Mouse (Mus musculus) neural tube, embryonic 13.5 days (tissue): ENCODE data around the gene Tuba4a. TPM values are rescaled to one million over a fixed set of nuclear protein-coding genes. Genes with fewer than 3 reads are reported as not detected.

Source experiments
- ATAC-seq: fragments of 200-750 bp; cut with Nextera tagmentation; 2 replicates; pipeline ENCODE4 v1.8.0; 2017; ENCODE audit warnings: low read depth, mild to moderate bottlenecking, moderate TSS enrichment, moderate library complexity
- H3K27ac ChIP-seq: fragments of 300-500 bp; sonication (generic); replicated peaks from 2 replicates; pipeline ENCODE4 v1.5.1; 2015; ENCODE audit warnings: moderate library complexity, mild to moderate bottlenecking, inconsistent platforms
- H3K27me3 ChIP-seq: fragments of 300-500 bp; sonication (generic); 2 replicates; pipeline ENCODE4 v1.6.1; 2015; ENCODE audit warnings: mild to moderate bottlenecking, inconsistent platforms
- H3K36me3 ChIP-seq: fragments of 300-500 bp; sonication (generic); 2 replicates; pipeline ENCODE4 v1.6.1; 2015; ENCODE audit warnings: mild to moderate bottlenecking, inconsistent platforms
- H3K4me1 ChIP-seq: fragments of 300-500 bp; sonication (generic); replicated peaks from 2 replicates; pipeline ENCODE4 v1.6.1; 2015; ENCODE audit warnings: inconsistent platforms
- H3K4me2 ChIP-seq: fragments of 300-500 bp; sonication (generic); 2 replicates; pipeline ENCODE4 v1.6.1; 2015; ENCODE audit warnings: inconsistent platforms, mild to moderate bottlenecking, moderate library complexity
- H3K4me3 ChIP-seq: fragments of 300-500 bp; sonication (generic); 2 replicates; pipeline ENCODE4 v1.5.1; 2015; ENCODE audit warnings: mild to moderate bottlenecking, inconsistent platforms
- H3K9ac ChIP-seq: fragments of 300-500 bp; sonication (generic); 2 replicates; pipeline ENCODE4 v1.6.1; 2015; ENCODE audit warnings: moderate library complexity, mild to moderate bottlenecking, inconsistent platforms
- H3K9me3 ChIP-seq: fragments of 300-500 bp; sonication (generic); 2 replicates; pipeline ENCODE4 v1.6.1; 2016; ENCODE audit warnings: inconsistent platforms
- WGBS: fragments of 180-500 bp; shearing (Covaris S2); methylation state at CpG from one replicate; pipeline ENCODE4 v1.1.7; 2015; 5-methylcytosine and 5-hydroxymethylcytosine counted together
- polyA plus RNA-seq: library from polyadenylated mRNA; unstranded; fragments of >200 nt; fragmentation: Nextera tagmentation; extraction: Ambion mirVana; gene quantifications from 2 replicates; pipeline ENCODE4 v1.2.1, GENCODE M21; 2015

Gene Tuba4a
- polyA plus RNA-seq: 10.5 and 10.6 TPM in 2 replicates

- Histone ChIP-seq H3K9me3 (no peaks in the 10 kb centered on the region), H3K4me2 (peak within 1 kb of the TSS; percentile 86), H3K27ac (no peak within 1 kb of the TSS), H3K27me3 (peaks cover 80% of the 10 kb centered on the region), H3K36me3 (peaks cover 16% of the 10 kb centered on the region), H3K4me1 (peaks cover 20% of the 10 kb centered on the region), H3K9ac (peak within 1 kb of the TSS; percentile 69), H3K4me3 (peak within 1 kb of the TSS; percentile 54)
- peak; percentile 66; the same call in 1 of the 2 replicates for ATAC-seq
- under 1% methylated on average over 34 of the region's 34 CpGs for WGBS
Measured at GRCm38 (mm10) chr1:75219531-75219930, at the start of gene Tuba4a. TSS of gene Tuba4a (minus strand) at chr1:75219865.

GRCm38 (mm10) chr1:75264091-75264880 is 44.6 kb upstream of the Tuba4a start, which contains the start of gene Ptprn:
TSS of gene Ptprn (minus strand) at chr1:75264502.
- 11% methylated on average over 32 of the region's 32 CpGs for WGBS
- H3K36me3 ChIP-seq: no peaks in the 10 kb centered on the region
- no peaks in the 10 kb centered on the region for H3K9me3 ChIP-seq
- ATAC-seq: peak; percentile 88
- H3K4me1 ChIP-seq: peaks cover 20% of the 10 kb centered on the region
- H3K4me3 ChIP-seq: peak within 1 kb of the TSS; percentile 54
- H3K27ac ChIP-seq: 0 out of 2 replicates have a peak within 1 kb of the TSS, but pooled peaks have one; percentile 9
- H3K9ac ChIP-seq: peak within 1 kb of the TSS; percentile 76
- peak within 1 kb of the TSS; percentile 68 for H3K4me2 ChIP-seq
- H3K27me3 ChIP-seq: peaks cover 87% of the 10 kb centered on the region

DNA sequence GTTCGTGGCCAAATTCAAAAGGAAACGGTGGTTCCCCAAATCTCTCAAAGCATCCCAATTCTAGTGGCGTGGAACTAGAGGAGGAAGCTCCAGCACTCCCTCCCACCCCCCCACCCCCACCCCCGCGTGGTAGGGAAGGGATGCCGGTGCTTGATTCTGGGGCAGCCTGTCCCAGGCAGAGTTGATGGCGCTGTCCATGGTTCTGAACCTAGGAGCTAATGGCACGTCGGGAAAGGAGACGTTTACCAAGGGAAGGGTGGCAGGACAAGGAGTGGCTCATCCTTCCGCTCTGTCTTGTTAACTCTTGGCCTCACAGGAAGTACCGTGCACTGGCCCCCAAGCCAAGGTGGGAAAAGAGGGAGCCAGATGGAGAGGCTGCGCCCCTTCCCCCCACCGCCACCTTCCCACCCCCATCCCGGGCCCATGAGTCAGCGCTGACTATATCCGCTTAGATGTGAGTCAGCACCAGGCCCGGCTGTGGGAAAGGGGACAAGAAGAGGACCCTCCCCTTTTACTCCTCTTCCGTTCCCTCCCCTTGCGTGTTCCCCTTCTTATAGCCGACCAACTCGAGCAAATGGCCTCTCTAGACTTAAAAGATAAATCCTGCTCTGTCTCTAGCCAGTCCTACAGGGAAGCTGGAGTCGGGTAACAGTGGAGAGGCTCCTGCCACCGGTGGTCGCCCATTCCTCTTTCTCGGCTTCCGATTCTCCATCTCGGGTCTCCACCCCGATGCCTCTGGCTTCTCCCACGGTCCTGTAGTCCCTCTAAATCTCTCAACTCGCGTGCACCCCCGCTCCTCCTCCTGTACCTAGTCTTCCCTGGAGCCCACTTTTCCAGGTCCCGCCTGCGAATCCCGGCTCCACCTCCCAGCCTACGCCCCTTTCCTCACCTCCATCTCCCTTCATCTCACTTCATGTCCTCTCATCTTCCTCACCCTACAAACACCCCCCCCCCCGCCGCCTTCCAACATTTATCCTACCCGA is 43.6 kb upstream of the Tuba4a start:
- WGBS: under 1% methylated on average over 40 of the region's 40 CpGs
- H3K27me3 ChIP-seq: peaks cover 80% of the 10 kb centered on the region

GRCm38 (mm10) chr1:75261278-75261677 is 41.6 kb upstream of the Tuba4a start:
- Histone ChIP-seq H3K4me1 (peaks cover 20% of the 10 kb centered on the region), H3K27ac (no peak overlapping the region), H3K9me3 (no peaks in the 10 kb centered on the region), H3K36me3 (no peaks in the 10 kb centered on the region), H3K27me3 (peaks cover 70% of the 10 kb centered on the region), H3K9ac (no peak overlapping the region), H3K4me2 (no peak overlapping the region), H3K4me3 (no peak overlapping the region)
- no peak for ATAC-seq

More for the DNA sequence above, 43.6 kb upstream of the Tuba4a start:
- peak overlapping the region; percentile 54 for H3K4me3 ChIP-seq
- H3K27ac ChIP-seq: 0 out of 2 replicates have a peak overlapping the region, but pooled peaks have one; percentile 9
- no peaks in the 10 kb centered on the region for H3K36me3 ChIP-seq
- peak overlapping the region; percentile 76 for H3K9ac ChIP-seq
- peaks cover 20% of the 10 kb centered on the region for H3K4me1 ChIP-seq
- ATAC-seq: peak; percentile 58
- no peaks in the 10 kb centered on the region for H3K9me3 ChIP-seq
- H3K4me2 ChIP-seq: peak overlapping the region; percentile 68

DNA sequence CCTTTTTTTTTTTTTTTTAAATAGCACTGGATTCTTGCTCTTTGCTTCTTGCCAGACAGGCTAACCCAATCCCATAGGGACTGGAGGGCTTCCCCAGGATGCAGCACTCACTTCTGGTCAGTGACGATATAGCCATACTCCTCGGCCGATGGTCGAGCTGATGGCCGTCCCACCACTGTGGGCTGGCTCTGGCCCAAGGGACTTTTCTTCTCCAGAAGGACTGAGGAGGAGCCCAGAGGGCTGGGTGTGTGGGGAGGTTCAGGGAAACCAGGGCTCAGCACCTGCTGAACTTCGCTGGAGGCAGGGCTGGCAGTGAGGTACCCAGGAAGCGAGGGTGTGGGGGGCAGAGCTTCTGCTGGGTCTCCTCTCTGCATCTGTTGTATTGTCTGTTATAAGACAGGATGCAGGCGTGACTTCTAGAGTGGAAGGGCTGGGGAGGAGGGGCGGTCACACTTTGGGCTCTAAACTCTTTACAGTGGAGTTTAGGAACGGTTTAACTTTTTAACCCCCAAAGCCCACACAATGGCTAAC is 35.9 kb upstream of the Tuba4a start:
- Histone ChIP-seq H3K9me3 (no peaks in the 10 kb centered on the region), H3K4me3 (no peak overlapping the region), H3K4me1 (peaks cover 17% of the 10 kb centered on the region), H3K4me2 (no peak overlapping the region), H3K27me3 (peaks cover 22% of the 10 kb centered on the region), H3K9ac (no peak overlapping the region), H3K27ac (no peak overlapping the region), H3K36me3 (no peaks in the 10 kb centered on the region)
- WGBS: 69% methylated on average over 10 of the region's 10 CpGs
- no peak for ATAC-seq

GRCm38 (mm10) chr1:75254625-75255013 is 35.0 kb upstream of the Tuba4a start:
- no peak overlapping the region for H3K4me3 ChIP-seq
- peak overlapping the region; percentile 46; the same call in 1 of the 2 replicates for H3K27ac ChIP-seq
- no peak for ATAC-seq
- peaks cover 13% of the 10 kb centered on the region for H3K27me3 ChIP-seq
- H3K36me3 ChIP-seq: no peaks in the 10 kb centered on the region
- H3K4me2 ChIP-seq: no peak overlapping the region
- peaks cover 18% of the 10 kb centered on the region for H3K4me1 ChIP-seq
- H3K9me3 ChIP-seq: no peaks in the 10 kb centered on the region
- 46% methylated on average over 8 of the region's 8 CpGs for WGBS
- H3K9ac ChIP-seq: no peak overlapping the region

- Histone ChIP-seq H3K4me3 (no peak overlapping the region), H3K4me2 (no peak overlapping the region), H3K9ac (no peak overlapping the region), H3K27me3 (peaks cover 11% of the 10 kb centered on the region), H3K36me3 (no peaks in the 10 kb centered on the region), H3K27ac (peak overlapping the region; percentile 46; the same call in 1 of the 2 replicates), H3K9me3 (no peaks in the 10 kb centered on the region), H3K4me1 (peaks cover 18% of the 10 kb centered on the region)
- no peak for ATAC-seq
- 61% methylated on average over 16 of the region's 16 CpGs for WGBS
Measured at GRCm38 (mm10) chr1:75253849-75254624, 34.4 kb upstream of the Tuba4a start.

DNA sequence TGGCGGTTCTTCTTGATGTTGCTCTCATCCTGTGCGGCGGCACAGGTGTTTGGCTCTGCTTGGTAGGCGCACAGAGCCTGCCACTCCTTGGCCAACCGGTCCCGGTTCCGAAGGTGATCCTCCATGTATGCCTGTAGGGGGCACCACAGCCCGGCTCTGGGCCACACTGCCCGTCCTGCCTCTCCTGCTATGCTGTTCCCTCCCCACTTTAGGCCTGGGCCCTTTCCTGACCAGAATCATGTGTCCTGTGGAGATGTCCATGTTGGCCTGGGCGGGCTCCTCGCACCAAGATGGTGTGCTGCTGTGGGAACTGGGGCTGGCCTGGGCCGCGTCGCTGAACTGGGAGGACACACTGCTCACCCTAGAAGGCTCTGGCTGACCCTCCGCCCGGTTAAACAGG is 33.4 kb upstream of the Tuba4a start:
- WGBS: 80% methylated on average over 16 of the region's 16 CpGs
- no peak for ATAC-seq
- H3K9me3 ChIP-seq: no peaks in the 10 kb centered on the region
- H3K4me1 ChIP-seq: peaks cover 21% of the 10 kb centered on the region
- no peak overlapping the region for H3K4me2 ChIP-seq
- H3K36me3 ChIP-seq: no peaks in the 10 kb centered on the region
- H3K27me3 ChIP-seq: peaks cover 7% of the 10 kb centered on the region; the same call in 1 of the 2 replicates
- H3K9ac ChIP-seq: no peak overlapping the region
- H3K27ac ChIP-seq: no peak overlapping the region
- no peak overlapping the region for H3K4me3 ChIP-seq

DNA sequence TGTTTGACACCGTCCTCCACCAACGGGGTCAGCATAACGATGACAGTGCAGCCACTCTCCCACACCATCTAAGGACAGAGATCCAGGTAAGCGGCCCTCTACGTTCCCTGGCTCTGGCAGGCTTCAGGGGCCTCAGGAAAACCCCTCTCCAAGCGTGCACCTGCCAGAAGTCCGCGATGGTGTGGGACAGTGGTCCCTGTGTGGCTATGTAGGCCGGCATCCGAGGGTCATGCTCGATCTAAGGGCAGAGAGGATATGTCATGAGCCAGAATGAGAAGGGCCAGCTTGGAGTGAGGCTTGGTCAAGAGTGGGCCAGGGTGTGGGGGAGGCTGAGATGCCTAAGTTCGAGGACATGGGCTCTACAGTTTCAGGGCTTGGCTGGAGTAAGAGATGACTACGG is 32.6 kb upstream of the Tuba4a start:
- no peaks in the 10 kb centered on the region for H3K36me3 ChIP-seq
- WGBS: 72% methylated on average over 13 of the region's 13 CpGs
- H3K9ac ChIP-seq: no peak overlapping the region
- no peak overlapping the region for H3K4me2 ChIP-seq
- no peaks in the 10 kb centered on the region for H3K9me3 ChIP-seq
- H3K4me3 ChIP-seq: no peak overlapping the region
- no peak for ATAC-seq
- H3K27ac ChIP-seq: no peak overlapping the region
- peaks cover 28% of the 10 kb centered on the region for H3K4me1 ChIP-seq
- H3K27me3 ChIP-seq: peaks cover 7% of the 10 kb centered on the region; the same call in 1 of the 2 replicates

GRCm38 (mm10) chr1:75251112-75251970 is 31.7 kb upstream of the Tuba4a start:
- H3K4me1 ChIP-seq: peaks cover 30% of the 10 kb centered on the region
- peak overlapping the region; percentile 25; the same call in 1 of the 2 replicates for H3K4me3 ChIP-seq
- 0 out of 2 replicates have a peak overlapping the region, but pooled peaks have one; percentile 23 for H3K9ac ChIP-seq
- no peaks in the 10 kb centered on the region for H3K9me3 ChIP-seq
- WGBS: 5% methylated on average over 21 of the region's 22 CpGs
- no peak overlapping the region for H3K27ac ChIP-seq
- peaks cover 7% of the 10 kb centered on the region; the same call in 1 of the 2 replicates for H3K27me3 ChIP-seq
- H3K4me2 ChIP-seq: peak overlapping the region; percentile 49
- no peaks in the 10 kb centered on the region for H3K36me3 ChIP-seq
- ATAC-seq: peak; percentile 38; the same call in 1 of the 2 replicates
